Mouse (Mus musculus) olfactory bulb, adult 2 months (tissue): ENCODE measurements around the gene Tmco2. TPM values are rescaled to one million over a fixed set of nuclear protein-coding genes. Genes with fewer than 3 reads are reported as not detected.

Experiments used
- H3K27ac ChIP-seq: fragments of 200-500 bp; 2 replicates; pipeline ENCODE4 v1.5.1; 2012; ENCODE audit warnings: low read depth, low read length; ENCODE audit not compliant: insufficient read depth
- H3K4me1 ChIP-seq: fragments of 200-500 bp; 2 replicates; pipeline ENCODE4 v1.6.1; 2012; ENCODE audit warnings: low read length; ENCODE audit not compliant: control insufficient read depth, insufficient read depth
- H3K4me3 ChIP-seq: fragments of 200-500 bp; 2 replicates; pipeline ENCODE4 v1.5.1; 2012; ENCODE audit warnings: mild to moderate bottlenecking, low read depth, low read length, moderate library complexity; ENCODE audit not compliant: insufficient read depth
- CTCF ChIP-seq: fragments of 200-500 bp; IDR thresholded peaks from 2 replicates; pipeline ENCODE4 v1.5.1; 2012; ENCODE audit warnings: low read depth, mild to moderate bottlenecking, low read length, moderate library complexity; ENCODE audit not compliant: insufficient read depth
- POLR2A ChIP-seq: fragments of 200-500 bp; IDR thresholded peaks from 2 replicates; pipeline ENCODE4 v1.6.1; 2012; ENCODE audit warnings: mild to moderate bottlenecking, low read depth, low read length, moderate library complexity; ENCODE audit not compliant: insufficient read depth
- WGBS: fragments of 180-500 bp; shearing (Covaris S2); methylation state at CpG from one replicate; pipeline ENCODE4 v1.1.7; 2018; 5-methylcytosine and 5-hydroxymethylcytosine counted together
- polyA plus RNA-seq: library from polyadenylated mRNA; stranded (reverse); fragments of >200 nt; gene quantifications from 2 replicates; pipeline ENCODE4 v1.2.4, GENCODE M21; 2012; ENCODE audit warnings: low replicate concordance; ENCODE audit not compliant: missing spikeins, insufficient read depth, insufficient read length

The Tmco2 gene
- not detected in 2 replicates for polyA plus RNA-seq

DNA sequence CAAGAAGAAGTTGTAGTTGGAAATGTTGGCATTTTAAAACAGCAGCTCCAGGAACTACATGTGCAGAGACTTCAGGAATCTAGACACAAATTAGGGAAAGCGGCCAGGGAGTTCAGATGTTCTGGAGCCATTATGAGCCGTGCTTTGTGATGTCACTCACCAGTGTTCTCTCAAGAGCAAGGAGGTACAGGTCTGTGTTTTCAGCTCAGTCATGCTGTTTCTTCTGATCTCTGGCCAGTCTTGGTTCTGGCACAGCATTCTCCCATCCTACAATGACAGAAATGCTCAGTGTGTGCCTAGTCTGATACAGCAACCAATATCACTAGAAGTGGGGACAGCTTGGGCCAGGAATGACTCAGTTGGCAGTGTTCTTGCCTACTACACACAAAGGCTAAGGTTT, at the start of gene Tmco2:
Gene Tmco2 (minus strand): TSS at position 101 of the 400 bp plus-strand sequence.
- TF ChIP-seq CTCF = no peak
- no peak for TF ChIP-seq POLR2A
- WGBS = 91% methylated on average over 2 of the region's 2 CpGs
- no peak within 1 kb of the TSS for H3K4me3 ChIP-seq

DNA sequence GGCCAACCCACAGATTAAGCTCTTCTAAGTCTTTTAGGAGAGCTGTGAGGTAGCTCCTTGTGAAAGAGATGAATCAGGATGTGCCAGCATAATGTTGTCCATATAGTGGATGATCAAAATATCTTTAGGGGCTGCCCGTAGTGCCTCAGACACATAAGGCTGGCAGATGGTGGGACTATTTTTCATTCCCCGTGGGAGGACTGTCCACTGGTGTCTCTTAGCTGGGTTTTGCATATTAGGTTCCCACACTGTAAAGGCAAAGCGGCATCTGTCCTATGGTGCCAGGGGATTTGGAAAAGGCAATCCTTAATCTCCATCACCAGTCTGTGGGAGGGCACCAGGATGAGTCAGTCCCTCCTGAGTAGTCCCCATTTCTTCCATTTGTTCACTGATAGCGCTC, 5.7 kb downstream of the Tmco2 start:
- no peak overlapping the region for H3K27ac ChIP-seq
- TF ChIP-seq CTCF (no peak), POLR2A (no peak)
- H3K4me1 ChIP-seq = no peaks in the 10 kb centered on the region
- no peak overlapping the region for H3K4me3 ChIP-seq
- 88% methylated on average over 4 of the region's 4 CpGs for WGBS

More for the DNA sequence above, at the start of gene Tmco2:
- H3K4me1 ChIP-seq = no peaks in the 10 kb centered on the region
- no peak within 1 kb of the TSS for H3K27ac ChIP-seq

DNA sequence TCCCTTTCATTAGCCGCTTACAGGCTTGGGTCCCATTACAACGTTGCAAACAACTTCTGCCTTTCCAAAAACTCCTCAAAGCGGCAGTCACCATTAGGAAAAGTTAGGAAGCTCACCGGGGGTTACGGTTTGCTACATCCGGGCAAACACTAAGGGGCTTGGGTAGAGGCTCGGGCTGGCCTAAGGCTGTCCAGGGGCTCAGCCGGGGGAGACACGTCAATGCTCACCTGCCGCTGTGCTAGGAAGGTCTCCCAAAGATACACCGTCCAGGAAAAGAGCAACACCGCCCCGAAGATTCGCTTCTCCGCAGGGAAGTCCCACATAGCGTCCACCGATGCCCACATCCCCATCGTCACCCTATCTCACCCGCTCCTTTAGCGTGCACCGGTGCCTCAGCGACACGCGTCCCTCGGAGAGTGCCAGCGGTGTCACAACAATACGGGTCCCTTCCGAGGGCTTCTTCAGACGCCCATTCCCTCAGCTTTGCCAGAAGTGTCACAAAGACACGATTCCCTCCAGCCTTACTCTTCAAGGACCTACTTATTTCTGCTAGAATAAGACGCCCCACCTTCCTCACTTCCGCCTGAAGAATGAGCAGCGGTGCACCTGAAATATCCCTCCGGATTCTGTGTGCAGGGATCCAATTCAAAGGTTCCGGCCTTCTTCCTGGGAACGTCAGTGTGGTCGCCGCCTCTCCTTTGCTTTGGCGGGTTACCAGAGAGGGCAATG, 11.2 kb downstream of the Tmco2 start, which contains the start of gene Zmpste24:
Gene Zmpste24 (minus strand): TSS at position 592 of the 729 bp plus-strand sequence.
- Histone ChIP-seq H3K27ac (no peak within 1 kb of the TSS), H3K4me3 (peak within 1 kb of the TSS; percentile 92), H3K4me1 (peaks cover 2% of the 10 kb centered on the region; the same call in 1 of the 2 replicates)
- under 1% methylated on average over 39 of the region's 39 CpGs for WGBS
- no peak for TF ChIP-seq CTCF
- TF ChIP-seq POLR2A = peak; percentile 32; the same call in 1 of the 2 replicates

DNA sequence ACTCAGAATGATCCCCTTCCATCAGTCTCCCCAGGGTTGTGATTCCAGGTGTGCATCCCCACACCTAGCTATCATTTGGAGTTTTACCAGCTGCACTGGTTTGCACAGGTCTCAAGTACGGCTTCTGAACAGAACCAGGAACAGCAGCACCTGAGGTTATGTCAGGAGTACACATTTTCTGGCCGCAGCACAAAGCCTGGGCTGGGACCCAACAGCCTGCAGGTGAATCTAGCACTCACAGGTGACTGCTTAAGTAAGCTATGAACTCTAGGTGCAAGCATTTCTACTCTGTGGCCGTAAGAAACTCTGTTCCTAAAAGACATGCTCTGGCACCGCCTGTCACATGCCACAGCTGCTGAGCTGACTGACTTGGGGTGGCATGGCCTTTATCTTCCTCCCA, 18.8 kb downstream of the Tmco2 start:
- Histone ChIP-seq H3K4me3 (no peak overlapping the region), H3K27ac (no peak overlapping the region), H3K4me1 (no peaks in the 10 kb centered on the region)
- no peak for TF ChIP-seq POLR2A
- no peak for TF ChIP-seq CTCF
- 93% methylated on average over 4 of the region's 4 CpGs for WGBS

DNA sequence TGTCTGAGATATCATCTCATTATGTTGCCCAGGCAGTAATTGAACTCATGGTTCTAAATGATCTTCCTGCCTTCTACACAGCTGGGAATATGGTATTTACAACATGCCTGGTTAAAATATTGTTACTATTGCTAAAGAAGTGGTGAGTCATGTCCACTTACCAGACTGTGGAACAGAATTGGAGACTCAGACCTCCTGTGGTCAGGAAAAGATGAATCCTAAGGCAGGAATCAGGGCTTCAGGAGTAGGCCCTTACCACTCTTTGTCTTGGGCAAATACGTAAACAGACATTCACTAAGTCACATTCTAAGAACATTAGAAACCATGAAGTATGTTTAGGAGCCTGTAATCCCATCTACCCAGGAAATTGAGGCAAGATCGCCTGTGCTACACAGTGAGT, 20.3 kb downstream of the Tmco2 start:
- TF ChIP-seq CTCF (no peak), POLR2A (no peak)
- Histone ChIP-seq H3K27ac (no peak overlapping the region), H3K4me3 (no peak overlapping the region), H3K4me1 (no peaks in the 10 kb centered on the region)
- WGBS = 89% methylated on average over 2 of the region's 2 CpGs

DNA sequence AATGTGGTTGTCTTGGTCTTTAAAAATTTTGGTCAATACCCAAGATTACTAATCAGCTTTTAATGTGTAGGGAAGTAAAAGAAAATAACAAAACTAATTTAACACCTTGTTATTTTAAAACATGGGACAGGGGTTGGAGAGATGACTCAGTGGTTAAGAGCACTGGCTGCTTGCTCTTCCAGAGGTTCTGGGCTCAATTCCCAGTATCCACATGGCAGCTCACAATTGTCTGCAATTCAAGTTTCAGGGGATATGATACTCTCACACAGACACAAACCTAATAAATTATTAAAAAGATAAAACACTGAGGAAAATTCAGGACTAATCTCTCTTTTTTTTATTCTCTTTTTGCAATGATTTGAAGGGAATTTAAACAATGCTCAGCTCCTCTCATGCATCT, 24.5 kb downstream of the Tmco2 start:
- Histone ChIP-seq H3K4me1 (no peaks in the 10 kb centered on the region), H3K27ac (no peak overlapping the region), H3K4me3 (no peak overlapping the region)
- no peak for TF ChIP-seq CTCF
- no peak for TF ChIP-seq POLR2A

DNA sequence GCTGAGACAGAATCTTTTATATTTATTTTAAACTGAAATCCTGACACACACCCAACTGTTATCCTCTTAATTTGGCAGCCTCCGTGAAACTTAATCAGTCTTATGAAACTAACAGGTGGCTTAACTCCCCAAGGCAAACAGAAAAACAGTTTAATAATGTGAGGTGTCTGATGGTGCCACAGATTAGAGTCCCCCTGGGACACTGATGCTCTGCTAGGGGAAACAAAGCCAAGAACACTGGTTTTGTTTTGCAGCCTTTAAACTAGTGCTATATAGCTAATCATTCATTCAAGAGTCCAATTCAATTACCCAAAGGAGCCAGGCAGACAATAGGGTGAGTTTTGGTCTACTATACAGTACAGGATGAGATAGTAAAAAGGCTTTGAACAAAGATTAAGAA, 28.6 kb downstream of the Tmco2 start:
- TF ChIP-seq CTCF = no peak
- TF ChIP-seq POLR2A = no peak
- WGBS = 86% methylated on average over 1 of the region's 1 CpGs
- no peak overlapping the region for H3K4me3 ChIP-seq
- no peak overlapping the region for H3K27ac ChIP-seq
- no peaks in the 10 kb centered on the region for H3K4me1 ChIP-seq

DNA sequence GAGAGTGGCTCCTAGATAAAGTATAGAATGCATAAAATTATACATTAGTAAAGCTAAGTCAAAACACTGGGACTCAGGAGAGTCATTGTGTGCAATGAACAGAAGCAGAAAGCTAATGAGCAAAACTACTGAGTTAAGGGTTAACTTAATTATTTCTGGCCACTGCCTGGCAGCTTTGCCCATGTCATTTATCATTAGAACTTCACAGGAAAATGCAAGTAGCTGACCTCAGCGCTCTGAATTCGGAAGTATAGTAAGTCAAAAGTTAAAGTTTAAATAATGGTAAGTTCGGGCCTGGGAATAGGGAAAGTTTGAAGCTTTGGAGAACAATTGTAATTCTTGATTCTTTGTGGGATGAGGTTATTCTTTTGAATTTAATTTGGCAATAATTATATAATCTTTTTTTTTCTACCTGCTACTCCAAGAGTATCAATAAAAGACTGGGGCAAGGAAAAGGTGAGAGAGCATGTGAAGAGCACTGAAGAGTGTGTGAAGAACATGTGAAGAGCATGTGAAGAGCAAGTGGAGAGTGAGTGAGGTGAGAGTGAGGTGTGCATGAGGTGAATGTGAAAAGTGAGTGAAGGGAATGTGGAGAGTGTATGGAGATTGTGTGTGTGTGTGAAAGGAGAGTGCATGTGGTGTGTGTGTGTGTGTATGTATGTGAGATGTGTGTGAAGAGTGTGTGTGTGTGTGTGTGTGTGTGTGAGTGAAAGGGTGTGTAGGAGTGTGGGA, 30.9 kb downstream of the Tmco2 start:
- Histone ChIP-seq H3K4me3 (no peak overlapping the region), H3K4me1 (no peaks in the 10 kb centered on the region), H3K27ac (no peak overlapping the region)
- TF ChIP-seq POLR2A (no peak), CTCF (no peak)
- WGBS = 79% methylated on average over 3 of the region's 3 CpGs

DNA sequence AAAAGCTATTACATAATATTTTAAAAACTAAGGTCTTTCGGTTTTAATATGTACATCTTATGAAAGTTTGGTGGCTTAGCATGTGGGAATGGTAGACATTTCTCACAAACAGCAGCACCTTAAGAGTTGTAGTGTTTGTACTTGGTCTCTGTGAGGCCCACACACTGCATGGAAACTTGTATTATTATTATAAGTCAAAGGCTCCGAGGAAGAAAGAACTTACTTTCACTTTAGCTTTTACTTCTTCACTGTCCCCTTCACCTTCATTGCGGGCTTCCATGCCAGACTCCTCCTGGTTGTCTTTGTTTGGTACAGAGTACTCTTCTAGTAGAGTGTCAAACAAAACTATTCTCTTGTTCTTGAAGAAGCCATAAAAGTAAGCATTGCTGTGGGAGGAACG, 34.8 kb downstream of the Tmco2 start:
- Histone ChIP-seq H3K4me3 (no peak overlapping the region), H3K27ac (no peak overlapping the region), H3K4me1 (no peaks in the 10 kb centered on the region)
- WGBS = 71% methylated on average over 4 of the region's 4 CpGs
- no peak for TF ChIP-seq POLR2A
- no peak for TF ChIP-seq CTCF
